Mouse (Mus musculus) embryonic facial prominence, embryonic 10.5 days (tissue): ENCODE results near the gene Ppp1r7. TPM values are rescaled to one million over a fixed set of nuclear protein-coding genes. Genes with fewer than 3 reads are reported as not detected.

Experiments
- DNase-seq: peaks from one replicate; pipeline ENCODE4 v3.0.0-alpha.2; 2017; ENCODE audit warnings: low spot score
- H3K27ac ChIP-seq: fragments of 300-500 bp; sonication (generic); replicated peaks from 2 replicates; pipeline ENCODE4 v1.5.1; 2016; ENCODE audit warnings: mild to moderate bottlenecking
- H3K27me3 ChIP-seq: fragments of 300-500 bp; sonication (generic); replicated peaks from 2 replicates; pipeline ENCODE4 v1.6.1; 2016; ENCODE audit warnings: low read depth, mild to moderate bottlenecking; ENCODE audit not compliant: poor library complexity, severe bottlenecking
- H3K36me3 ChIP-seq: fragments of 300-500 bp; sonication (generic); replicated peaks from 2 replicates; pipeline ENCODE4 v1.6.1; 2016; ENCODE audit warnings: mild to moderate bottlenecking, moderate library complexity
- H3K4me1 ChIP-seq: fragments of 300-500 bp; sonication (generic); 2 replicates; pipeline ENCODE4 v1.6.1; 2016
- H3K4me3 ChIP-seq: fragments of 300-500 bp; sonication (generic); 2 replicates; pipeline ENCODE4 v1.5.1; 2016; ENCODE audit warnings: mild to moderate bottlenecking, moderate library complexity
- H3K9me3 ChIP-seq: fragments of 300-500 bp; sonication (generic); 2 replicates; pipeline ENCODE4 v1.6.1; 2016; ENCODE audit warnings: mild to moderate bottlenecking
- WGBS: fragments of 180-500 bp; shearing (Covaris S2); methylation state at CpG from one replicate; pipeline ENCODE4 v1.1.7; 2016; 5-methylcytosine and 5-hydroxymethylcytosine counted together
- microRNA-seq: library from miRNA; unstranded; fragments of <30 nt; microRNA quantifications from one replicate; pipeline ENCODE4, GENCODE M21; 2017
- polyA plus RNA-seq: library from polyadenylated mRNA; unstranded; fragments of >200 nt; fragmentation: Nextera tagmentation; extraction: Ambion mirVana; gene quantifications from 2 replicates; pipeline ENCODE4 v1.2.1, GENCODE M21; 2016

Ppp1r7 gene
- polyA plus RNA-seq, 1 experiment from 2014 or later, result 78.8 TPM

DNA sequence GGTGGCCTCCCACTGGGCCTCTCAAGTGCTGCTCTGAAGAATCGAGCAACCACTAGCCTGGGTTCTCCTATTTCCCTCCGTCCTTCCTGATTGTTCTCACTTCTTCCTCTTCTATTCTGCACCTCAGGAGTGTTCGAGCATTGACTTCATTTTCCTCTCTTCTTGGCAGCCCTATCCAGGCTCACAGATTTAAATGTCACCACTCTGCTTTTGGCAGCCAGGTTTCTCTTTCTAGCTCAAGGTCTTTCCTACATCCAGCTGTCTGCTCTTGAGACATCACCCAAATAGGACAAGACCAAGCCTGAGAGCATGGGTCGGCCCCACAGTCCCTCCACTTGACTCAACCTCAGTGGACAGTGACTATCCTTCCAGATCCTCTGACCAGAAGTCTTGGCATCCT lies 20.0 kb downstream of the Ppp1r7 start:
- Histone ChIP-seq H3K4me3 (no peak overlapping the region), H3K27me3 (no peaks in the 10 kb centered on the region), H3K4me1 (no peaks in the 10 kb centered on the region), H3K27ac (no peak overlapping the region), H3K9me3 (no peaks in the 10 kb centered on the region), H3K36me3 (peaks cover 98% of the 10 kb centered on the region)
- 84% methylated on average over 4 of the region's 4 CpGs for WGBS
- no peak for DNase-seq

DNA sequence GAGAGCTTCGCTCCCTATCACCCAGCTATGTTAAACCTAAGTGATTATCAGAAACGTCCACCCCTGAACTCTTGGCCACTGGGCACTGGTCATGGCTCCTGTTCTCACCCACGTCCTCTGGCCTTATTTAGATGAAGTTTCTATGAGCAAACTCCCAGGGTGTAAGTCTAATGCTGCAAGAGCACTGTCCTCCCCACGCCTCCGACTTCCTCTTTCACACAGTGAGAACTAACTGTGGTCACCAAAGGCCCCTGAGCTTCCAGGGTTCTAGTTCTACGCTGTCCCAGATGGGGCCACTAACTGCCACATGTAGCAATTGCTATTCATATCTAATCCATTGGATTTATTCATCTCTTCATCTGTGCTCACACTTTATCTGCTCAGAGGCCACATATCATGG lies 23.0 kb downstream of the Ppp1r7 start:
- H3K27ac ChIP-seq, result no peak overlapping the region
- 91% methylated on average over 6 of the region's 6 CpGs for WGBS
- H3K9me3 ChIP-seq, result no peaks in the 10 kb centered on the region
- peaks cover 78% of the 10 kb centered on the region for H3K36me3 ChIP-seq
- no peaks in the 10 kb centered on the region for H3K4me1 ChIP-seq
- no peak for DNase-seq
- H3K27me3 ChIP-seq, result no peaks in the 10 kb centered on the region
- no peak overlapping the region for H3K4me3 ChIP-seq

- H3K36me3 ChIP-seq, result peaks cover 4% of the 10 kb centered on the region; the same call in 1 of the 2 replicates
- no peak within 1 kb of the TSS; the same call in 1 of the 2 replicates for H3K27ac ChIP-seq
- H3K9me3 ChIP-seq, result no peaks in the 10 kb centered on the region
- H3K4me1 ChIP-seq, result no peaks in the 10 kb centered on the region
- DNase-seq, result no peak
- no peak within 1 kb of the TSS for H3K4me3 ChIP-seq
- H3K27me3 ChIP-seq, result 0 out of 2 replicates have a peak, but pooled peaks cover 4% of the 10 kb centered on the region
- WGBS, result 84% methylated on average over 4 of the region's 4 CpGs
Measured at GRCm38 (mm10) chr1:93373665-93374064, 31.0 kb downstream of the Ppp1r7 start, which contains the start of gene Ano7. Ano7 (plus strand) TSS chr1:93373930.

DNA sequence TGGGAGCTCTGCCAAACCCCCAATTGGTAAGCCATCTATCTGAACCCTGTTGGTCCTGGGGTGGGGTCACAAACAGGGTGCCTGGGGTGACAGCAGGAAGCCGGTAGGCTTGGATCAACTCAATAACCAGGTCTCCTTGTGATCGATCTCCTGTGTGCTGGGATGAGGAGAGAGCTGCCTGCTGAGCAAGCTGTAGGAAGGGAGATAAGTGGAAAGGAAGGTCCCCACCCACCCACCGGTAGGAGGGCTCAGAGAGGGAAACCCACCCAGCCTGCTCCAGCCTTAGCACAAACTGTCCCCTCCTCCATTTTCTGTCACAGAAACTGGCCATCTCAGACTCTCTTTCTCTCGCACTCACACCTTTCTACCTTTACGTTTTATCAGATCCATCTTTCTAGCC lies 34.7 kb downstream of the Ppp1r7 start:
- H3K9me3 ChIP-seq, result no peaks in the 10 kb centered on the region
- no peaks in the 10 kb centered on the region for H3K36me3 ChIP-seq
- no peak overlapping the region for H3K4me3 ChIP-seq
- no peak overlapping the region for H3K27ac ChIP-seq
- 76% methylated on average over 5 of the region's 5 CpGs for WGBS
- DNase-seq, result no peak
- H3K27me3 ChIP-seq, result 0 out of 2 replicates have a peak, but pooled peaks cover 4% of the 10 kb centered on the region
- H3K4me1 ChIP-seq, result no peaks in the 10 kb centered on the region

DNA sequence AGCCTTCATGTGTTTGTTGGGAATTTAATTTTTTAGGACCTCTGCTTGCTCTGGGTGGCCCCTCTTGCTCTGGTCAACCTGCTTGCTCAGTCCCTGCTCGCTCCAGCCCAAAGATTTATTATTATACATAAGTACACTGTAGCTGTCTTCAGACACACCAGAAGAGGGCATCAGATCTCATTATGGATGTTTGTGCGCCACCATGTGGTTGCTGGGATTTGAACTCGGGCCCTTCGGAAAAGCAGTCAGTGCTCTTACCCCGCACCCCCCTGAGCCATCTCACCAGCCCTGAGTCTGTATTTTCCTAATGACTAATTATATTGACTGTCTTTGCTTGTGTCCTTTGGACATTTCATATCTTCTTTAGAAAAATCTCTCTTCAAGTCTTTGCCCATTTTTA lies 36.5 kb downstream of the Ppp1r7 start:
- WGBS, result 75% methylated on average over 5 of the region's 5 CpGs
- no peak for DNase-seq
- H3K27ac ChIP-seq, result no peak overlapping the region
- H3K36me3 ChIP-seq, result no peaks in the 10 kb centered on the region
- H3K4me3 ChIP-seq, result no peak overlapping the region
- H3K9me3 ChIP-seq, result no peaks in the 10 kb centered on the region
- no peaks in the 10 kb centered on the region for H3K4me1 ChIP-seq
- H3K27me3 ChIP-seq, result 0 out of 2 replicates have a peak, but pooled peaks cover 4% of the 10 kb centered on the region

DNA sequence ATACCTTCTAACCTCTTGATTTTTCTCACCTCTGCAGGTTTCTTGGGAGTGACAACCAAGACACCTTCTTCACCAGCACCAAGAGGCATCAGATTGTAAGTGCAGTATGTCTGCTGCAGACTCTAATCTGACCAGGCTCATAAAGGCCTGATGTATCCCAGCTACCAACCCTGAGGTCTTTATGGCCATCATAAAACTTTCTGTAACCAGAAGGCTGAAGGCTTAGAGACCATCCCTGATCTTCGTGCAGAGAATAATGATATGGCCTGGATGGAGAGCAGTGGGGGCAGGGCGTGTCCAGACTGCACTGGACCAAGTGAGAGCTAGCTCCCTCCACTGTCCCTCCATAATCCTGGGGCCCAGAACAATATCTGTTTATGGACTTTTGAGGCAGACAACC lies 44.5 kb downstream of the Ppp1r7 start:
- DNase-seq, result no peak
- H3K27ac ChIP-seq, result no peak overlapping the region
- H3K4me3 ChIP-seq, result no peak overlapping the region
- H3K36me3 ChIP-seq, result no peaks in the 10 kb centered on the region
- H3K27me3 ChIP-seq, result no peaks in the 10 kb centered on the region
- 85% methylated on average over 2 of the region's 2 CpGs for WGBS
- no peaks in the 10 kb centered on the region for H3K9me3 ChIP-seq
- H3K4me1 ChIP-seq, result no peaks in the 10 kb centered on the region

GRCm38 (mm10) chr1:93388906-93389305 lies 46.3 kb downstream of the Ppp1r7 start:
- DNase-seq, result no peak
- H3K27me3 ChIP-seq, result no peaks in the 10 kb centered on the region
- no peaks in the 10 kb centered on the region for H3K4me1 ChIP-seq
- no peaks in the 10 kb centered on the region for H3K36me3 ChIP-seq
- H3K9me3 ChIP-seq, result no peaks in the 10 kb centered on the region
- H3K4me3 ChIP-seq, result no peak overlapping the region
- no peak overlapping the region for H3K27ac ChIP-seq
- 69% methylated on average over 2 of the region's 2 CpGs for WGBS

DNA sequence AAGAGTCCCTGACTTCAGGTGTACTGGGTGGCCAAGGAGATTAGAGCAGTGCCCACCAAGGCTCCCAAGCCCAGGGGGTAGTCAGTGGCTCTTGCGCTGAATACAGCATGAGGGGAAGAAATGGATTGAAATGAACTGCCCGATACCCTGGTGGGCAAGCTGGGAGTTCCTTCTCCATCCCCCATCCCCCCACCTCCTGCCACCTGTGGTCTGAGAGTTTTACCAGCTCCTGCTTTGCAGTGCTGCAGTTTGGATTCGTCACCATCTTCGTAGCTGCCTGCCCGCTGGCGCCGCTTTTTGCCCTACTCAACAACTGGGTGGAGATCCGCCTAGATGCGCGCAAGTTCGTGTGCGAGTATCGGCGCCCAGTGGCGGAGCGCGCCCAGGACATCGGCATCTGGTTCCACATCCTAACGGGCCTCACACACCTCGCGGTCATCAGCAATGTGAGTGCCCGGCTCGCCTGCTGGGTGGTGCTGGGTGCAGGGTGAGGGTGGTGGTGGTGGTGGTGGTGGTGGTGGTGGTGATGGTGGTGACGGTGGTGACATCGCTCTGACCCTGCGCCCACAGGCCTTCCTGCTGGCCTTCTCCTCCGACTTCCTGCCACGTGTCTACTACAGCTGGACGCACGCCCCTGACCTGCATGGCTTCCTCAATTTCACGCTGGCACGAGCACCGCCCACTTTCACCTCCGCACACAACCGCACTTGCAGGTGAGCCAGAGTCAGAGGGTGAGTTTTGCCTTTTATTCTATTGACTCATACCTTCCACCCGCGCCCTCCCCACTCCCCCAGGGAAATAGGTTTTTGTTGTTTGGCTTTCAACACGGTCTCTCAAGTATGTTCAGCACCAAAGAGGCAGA lies 58.8 kb downstream of the Ppp1r7 start:
- peaks cover 17% of the 10 kb centered on the region for H3K36me3 ChIP-seq
- 0 out of 2 replicates have a peak overlapping the region, but pooled peaks have one; percentile 26 for H3K27ac ChIP-seq
- 21% methylated on average over 38 of the region's 38 CpGs for WGBS
- H3K4me1 ChIP-seq, result peaks cover 11% of the 10 kb centered on the region
- H3K9me3 ChIP-seq, result no peaks in the 10 kb centered on the region
- peaks cover 27% of the 10 kb centered on the region for H3K27me3 ChIP-seq
- peak; percentile 42 for DNase-seq
- peak overlapping the region; percentile 53 for H3K4me3 ChIP-seq

- Histone ChIP-seq H3K27ac (no peak overlapping the region), H3K27me3 (peaks cover 27% of the 10 kb centered on the region), H3K9me3 (no peaks in the 10 kb centered on the region), H3K4me3 (no peak overlapping the region), H3K4me1 (peaks cover 11% of the 10 kb centered on the region), H3K36me3 (peaks cover 37% of the 10 kb centered on the region)
- 85% methylated on average over 4 of the region's 4 CpGs for WGBS
- no peak for DNase-seq
Measured at GRCm38 (mm10) chr1:93403403-93403802, 60.7 kb downstream of the Ppp1r7 start.

Small RNA genes lying within 50 kb of the gene (microRNA-seq; reads per million reads assigned to microRNA genes)
- gene Mir6345, result not detected
- 0.91 reads per million for gene Mir6902

Other genes starting within 250 kb of the Ppp1r7 start
- gene Kif1a, start 240.9 kb upstream of the Ppp1r7 start, polyA plus RNA-seq, result 23.9 and 27.5 TPM in 2 replicates
- not detected in 2 replicates for gene Agxt, start 207.6 kb upstream of the Ppp1r7 start, polyA plus RNA-seq
- gene 2310007B03Rik, start 181.9 kb upstream of the Ppp1r7 start, polyA plus RNA-seq, result 0.87 and 1.5 TPM in 2 replicates
- 0.19 and 0.20 TPM in 2 replicates for gene Crocc2, start 174.1 kb upstream of the Ppp1r7 start, polyA plus RNA-seq
- gene Sned1, start 107.0 kb upstream of the Ppp1r7 start, polyA plus RNA-seq, result 6.5 and 9.6 TPM in 2 replicates
- gene Mterf4, start 36.9 kb upstream of the Ppp1r7 start, polyA plus RNA-seq, result 35.8 and 38.2 TPM in 2 replicates
- 30.9 and 31.1 TPM in 2 replicates for gene Pask, start 628 bp downstream of the Ppp1r7 start, polyA plus RNA-seq
- 0.14 and 0.84 TPM in 2 replicates for gene Ano7, start 31.1 kb downstream of the Ppp1r7 start, polyA plus RNA-seq
- gene Hdlbp, start 136.0 kb downstream of the Ppp1r7 start, polyA plus RNA-seq, result 124 and 126 TPM in 2 replicates
- gene Farp2, start 169.2 kb downstream of the Ppp1r7 start, polyA plus RNA-seq, result 5.9 and 6.4 TPM in 2 replicates